Mouse (Mus musculus): ENCODE results near the gene Stard5. TPM values are rescaled to one million over a fixed set of nuclear protein-coding genes. Genes with fewer than 3 reads are reported as not detected.

The Stard5 gene
- polyA plus RNA-seq, 1 experiment from 2014 or later, result 11.6 TPM

GRCm38 (mm10) chr7:83615815-83616214 is 15.9 kb upstream of the Stard5 start:
- ATAC-seq (ENCODE audit: low FRiP score), result no peak
- WGBS, result 92% methylated on average over 8 of the region's 8 CpGs
- Histone ChIP-seq H3K27me3 (no peaks in the 10 kb centered on the region), H3K4me2 (no peak overlapping the region), H3K36me3 (replicated peaks) (no peaks in the 10 kb centered on the region), H3K4me3 (replicated peaks) (no peak overlapping the region), H3K27ac (no peak overlapping the region), H3K9me3 (no peaks in the 10 kb centered on the region), H3K4me1 (no peaks in the 10 kb centered on the region), H3K9ac (no peak overlapping the region)

GRCm38 (mm10) chr7:83616268-83616667 is 15.5 kb upstream of the Stard5 start:
- no peaks in the 10 kb centered on the region for H3K4me1 ChIP-seq
- H3K4me3 ChIP-seq (replicated peaks), result no peak overlapping the region
- no peaks in the 10 kb centered on the region for H3K27me3 ChIP-seq
- H3K9me3 ChIP-seq, result no peaks in the 10 kb centered on the region
- no peak overlapping the region for H3K9ac ChIP-seq
- no peak overlapping the region for H3K4me2 ChIP-seq
- ATAC-seq (ENCODE audit: low FRiP score), result no peak
- no peak overlapping the region for H3K27ac ChIP-seq
- WGBS, result 97% methylated on average over 3 of the region's 3 CpGs
- no peaks in the 10 kb centered on the region for H3K36me3 ChIP-seq (replicated peaks)

- Histone ChIP-seq H3K9ac (no peak overlapping the region), H3K36me3 (replicated peaks) (no peaks in the 10 kb centered on the region), H3K4me1 (no peaks in the 10 kb centered on the region), H3K9me3 (no peaks in the 10 kb centered on the region), H3K4me3 (replicated peaks) (no peak overlapping the region), H3K27ac (no peak overlapping the region), H3K27me3 (no peaks in the 10 kb centered on the region), H3K4me2 (no peak overlapping the region)
- whole genome bisulfite sequencing, result 96% methylated on average over 1 of the region's 1 CpGs
- no peak for ATAC-seq (ENCODE audit: low FRiP score)
These were observed 13.1 kb upstream of the Stard5 start for GRCm38 (mm10) chr7:83618709-83619108.

- ATAC-seq (ENCODE audit: low FRiP score), result no peak
- Histone ChIP-seq H3K4me3 (replicated peaks) (no peak overlapping the region), H3K27ac (no peak overlapping the region), H3K36me3 (replicated peaks) (no peaks in the 10 kb centered on the region), H3K4me1 (no peaks in the 10 kb centered on the region), H3K9ac (no peak overlapping the region), H3K27me3 (no peaks in the 10 kb centered on the region), H3K4me2 (no peak overlapping the region), H3K9me3 (no peaks in the 10 kb centered on the region)
- WGBS, result 90% methylated on average over 6 of the region's 6 CpGs
These were observed 9.2 kb upstream of the Stard5 start for GRCm38 (mm10) chr7:83622582-83622981.

GRCm38 (mm10) chr7:83624065-83624464 is 7.7 kb upstream of the Stard5 start:
- Histone ChIP-seq H3K27me3 (no peaks in the 10 kb centered on the region), H3K36me3 (replicated peaks) (no peaks in the 10 kb centered on the region), H3K9me3 (no peaks in the 10 kb centered on the region), H3K4me3 (replicated peaks) (no peak overlapping the region), H3K4me1 (no peaks in the 10 kb centered on the region), H3K9ac (no peak overlapping the region), H3K4me2 (no peak overlapping the region), H3K27ac (no peak overlapping the region)
- no peak for ATAC-seq (ENCODE audit: low FRiP score)
- WGBS, result 77% methylated on average over 1 of the region's 1 CpGs

- Histone ChIP-seq H3K4me2 (no peak overlapping the region), H3K4me1 (peaks cover 8% of the 10 kb centered on the region), H3K4me3 (replicated peaks) (no peak overlapping the region), H3K27ac (no peak overlapping the region), H3K27me3 (no peaks in the 10 kb centered on the region), H3K36me3 (replicated peaks) (no peaks in the 10 kb centered on the region), H3K9me3 (no peaks in the 10 kb centered on the region), H3K9ac (no peak overlapping the region)
- WGBS, result 91% methylated on average over 8 of the region's 8 CpGs
- no peak for ATAC-seq (ENCODE audit: low FRiP score)
These were observed 5.1 kb upstream of the Stard5 start for GRCm38 (mm10) chr7:83626557-83627257.

GRCm38 (mm10) chr7:83627369-83627768 is 4.4 kb upstream of the Stard5 start:
- ATAC-seq (ENCODE audit: low FRiP score), result no peak
- WGBS, result 84% methylated on average over 4 of the region's 4 CpGs
- H3K9ac ChIP-seq, result no peak overlapping the region
- H3K4me1 ChIP-seq, result peaks cover 8% of the 10 kb centered on the region
- H3K4me2 ChIP-seq, result no peak overlapping the region
- H3K4me3 ChIP-seq (replicated peaks), result no peak overlapping the region
- H3K9me3 ChIP-seq, result no peaks in the 10 kb centered on the region
- no peaks in the 10 kb centered on the region for H3K36me3 ChIP-seq (replicated peaks)
- no peaks in the 10 kb centered on the region for H3K27me3 ChIP-seq
- H3K27ac ChIP-seq, result no peak overlapping the region

- peak overlapping the region; percentile 76 for H3K4me2 ChIP-seq
- no peaks in the 10 kb centered on the region for H3K36me3 ChIP-seq (replicated peaks)
- WGBS, result 13% methylated on average over 11 of the region's 11 CpGs
- peak overlapping the region; percentile 64 for H3K9ac ChIP-seq
- H3K4me1 ChIP-seq, result peaks cover 8% of the 10 kb centered on the region
- no peak overlapping the region for H3K27ac ChIP-seq
- no peaks in the 10 kb centered on the region for H3K9me3 ChIP-seq
- peak overlapping the region; percentile 58 for H3K4me3 ChIP-seq (replicated peaks)
- ATAC-seq (ENCODE audit: low FRiP score), result no peak; the same call in 1 of the 2 replicates
- H3K27me3 ChIP-seq, result no peaks in the 10 kb centered on the region
These were observed 509 bp upstream of the Stard5 start for GRCm38 (mm10) chr7:83631073-83631827.

GRCm38 (mm10) chr7:83632682-83633120 is 942 bp downstream of the Stard5 start:
- Histone ChIP-seq H3K4me3 (replicated peaks) (peak overlapping the region; percentile 58), H3K9me3 (no peaks in the 10 kb centered on the region), H3K4me2 (peak overlapping the region; percentile 76), H3K27me3 (no peaks in the 10 kb centered on the region), H3K36me3 (replicated peaks) (no peaks in the 10 kb centered on the region), H3K4me1 (peaks cover 8% of the 10 kb centered on the region), H3K27ac (no peak overlapping the region), H3K9ac (peak overlapping the region; percentile 66; the same call in 1 of the 2 replicates)
- no peak for ATAC-seq (ENCODE audit: low FRiP score)
- 57% methylated on average over 6 of the region's 6 CpGs for WGBS

GRCm38 (mm10) chr7:83633856-83634255 is 2.1 kb downstream of the Stard5 start:
- Histone ChIP-seq H3K9ac (no peak overlapping the region), H3K4me3 (replicated peaks) (no peak overlapping the region), H3K27ac (no peak overlapping the region), H3K27me3 (no peaks in the 10 kb centered on the region), H3K36me3 (replicated peaks) (no peaks in the 10 kb centered on the region), H3K9me3 (no peaks in the 10 kb centered on the region), H3K4me2 (no peak overlapping the region), H3K4me1 (peaks cover 8% of the 10 kb centered on the region)
- no peak for ATAC-seq (ENCODE audit: low FRiP score)
- WGBS, result 92% methylated on average over 6 of the region's 6 CpGs

- no peak overlapping the region for H3K9ac ChIP-seq
- no peaks in the 10 kb centered on the region for H3K27me3 ChIP-seq
- H3K27ac ChIP-seq, result no peak overlapping the region
- H3K4me3 ChIP-seq (replicated peaks), result no peak overlapping the region
- peaks cover 8% of the 10 kb centered on the region for H3K4me1 ChIP-seq
- H3K9me3 ChIP-seq, result no peaks in the 10 kb centered on the region
- H3K36me3 ChIP-seq (replicated peaks), result peaks cover 8% of the 10 kb centered on the region; the same call in 1 of the 2 replicates
- ATAC-seq (ENCODE audit: low FRiP score), result no peak
- H3K4me2 ChIP-seq, result no peak overlapping the region
- 81% methylated on average over 2 of the region's 2 CpGs for WGBS
These were observed 4.0 kb downstream of the Stard5 start for GRCm38 (mm10) chr7:83635726-83636125.

- no peak overlapping the region for H3K4me3 ChIP-seq (replicated peaks)
- H3K9ac ChIP-seq, result no peak overlapping the region
- H3K27ac ChIP-seq, result no peak overlapping the region
- peaks cover 8% of the 10 kb centered on the region; the same call in 1 of the 2 replicates for H3K36me3 ChIP-seq (replicated peaks)
- no peaks in the 10 kb centered on the region for H3K27me3 ChIP-seq
- no peaks in the 10 kb centered on the region for H3K9me3 ChIP-seq
- WGBS, result 85% methylated on average over 8 of the region's 8 CpGs
- H3K4me1 ChIP-seq, result peaks cover 5% of the 10 kb centered on the region
- no peak for ATAC-seq (ENCODE audit: low FRiP score)
- H3K4me2 ChIP-seq, result no peak overlapping the region
These were observed 4.7 kb downstream of the Stard5 start for GRCm38 (mm10) chr7:83636425-83636824.

All from forebrain, embryonic 12.5 days (tissue).